Mouse (Mus musculus) bone marrow, adult 2 months (tissue): ENCODE measurements around the gene Strada. TPM values are rescaled to one million over a fixed set of nuclear protein-coding genes. Genes with fewer than 3 reads are reported as not detected.
A peak's percentile ranks its signal among the peaks of the same experiment; 100 is the strongest.

Source experiments
- H3K27ac ChIP-seq: fragments of 200-500 bp; 2 replicates; pipeline ENCODE4 v1.5.1; 2012; ENCODE audit warnings: low read depth, mild to moderate bottlenecking, control low read depth, inconsistent platforms, low read length; ENCODE audit not compliant: control insufficient read depth, poor library complexity, insufficient read depth
- H3K4me1 ChIP-seq: fragments of 200-500 bp; 2 replicates; pipeline ENCODE4 v1.6.1; 2011; ENCODE audit warnings: low read length; ENCODE audit not compliant: control insufficient read depth, insufficient read depth
- H3K4me3 ChIP-seq: fragments of 200-500 bp; replicated peaks from 2 replicates; pipeline ENCODE3; 2011; ENCODE audit warnings: mild to moderate bottlenecking, low read depth, low read length, control low read depth; ENCODE audit not compliant: control insufficient read depth
- CTCF ChIP-seq: fragments of 200-500 bp; IDR thresholded peaks from 2 replicates; pipeline ENCODE4 v1.5.1; 2011; ENCODE audit warnings: low read length, control low read depth; ENCODE audit not compliant: control insufficient read depth, insufficient read depth
- POLR2A ChIP-seq: fragments of 200-500 bp; IDR thresholded peaks from 2 replicates; pipeline ENCODE4 v1.6.1; 2011; ENCODE audit warnings: low read depth, mild to moderate bottlenecking, control low read depth, low read length, borderline replicate concordance; ENCODE audit not compliant: control insufficient read depth
- WGBS: fragments of 180-500 bp; shearing (Covaris S2); methylation state at CpG from one replicate; pipeline ENCODE4 v1.1.7; 2018; 5-methylcytosine and 5-hydroxymethylcytosine counted together
- polyA plus RNA-seq: library from polyadenylated mRNA; stranded (reverse); fragments of >200 nt; gene quantifications from 2 replicates; pipeline ENCODE4 v1.2.4, GENCODE M21; 2011; ENCODE audit warnings: low replicate concordance; ENCODE audit not compliant: missing spikeins, insufficient read depth, insufficient read length

Gene Strada
- polyA plus RNA-seq, 1 experiment = 21.7 TPM

GRCm38 (mm10) chr11:106194155-106194541, 7.8 kb downstream of the Strada start:
- Histone ChIP-seq H3K4me3 (peak overlapping the region; percentile 85), H3K27ac (peak overlapping the region; percentile 91), H3K4me1 (peaks cover 9% of the 10 kb centered on the region; the same call in 1 of the 2 replicates)
- 23% methylated on average over 3 of the region's 3 CpGs for WGBS
- TF ChIP-seq CTCF = no peak
- no peak for TF ChIP-seq POLR2A

DNA sequence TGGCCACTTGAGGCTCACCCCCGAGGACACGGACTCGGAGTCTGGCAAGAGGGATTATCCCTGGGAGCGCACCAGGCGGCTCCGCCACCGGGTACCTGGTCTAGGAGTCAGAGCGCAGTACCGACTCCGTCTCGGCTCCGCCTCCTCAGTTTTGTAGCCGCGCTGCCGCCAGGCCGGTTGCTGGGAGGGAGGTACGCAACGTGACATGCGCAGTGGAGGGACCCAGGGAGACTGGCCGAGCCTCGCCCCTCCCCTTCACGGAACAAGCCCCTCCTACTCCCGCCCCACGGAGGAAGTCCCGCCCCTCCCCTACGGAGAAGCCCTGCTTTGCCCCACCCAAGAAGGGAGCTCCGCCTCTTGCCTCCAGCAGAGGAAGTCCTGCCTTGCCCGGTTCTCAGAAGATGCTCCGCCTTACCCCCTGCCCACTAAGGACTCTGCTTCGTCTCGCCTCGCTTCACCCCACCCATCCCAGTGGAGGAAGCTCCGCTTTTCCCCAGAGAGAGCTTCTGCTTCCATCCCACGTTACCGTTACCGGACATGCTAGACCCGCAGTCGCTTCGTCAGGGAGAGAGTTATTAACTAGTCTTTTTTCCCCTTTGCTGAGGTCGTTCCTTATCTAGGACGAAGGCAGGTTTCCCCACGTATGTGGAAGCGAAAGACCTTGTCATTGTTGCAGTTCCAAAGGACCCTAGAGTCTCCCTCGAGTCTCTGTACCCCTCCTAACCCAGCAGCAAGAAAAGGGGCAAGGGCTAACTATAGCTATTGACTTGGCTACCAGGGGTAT, 8.4 kb downstream of the Strada start:
- Histone ChIP-seq H3K27ac (peak overlapping the region; percentile 96), H3K4me3 (peak overlapping the region; percentile 86), H3K4me1 (peaks cover 9% of the 10 kb centered on the region; the same call in 1 of the 2 replicates)
- TF ChIP-seq POLR2A (peak; percentile 88), CTCF (peak; percentile 9; the same call in 1 of the 2 replicates)
- under 1% methylated on average over 44 of the region's 44 CpGs for WGBS

- Histone ChIP-seq H3K27ac (peak overlapping the region; percentile 96), H3K4me3 (peak overlapping the region; percentile 86), H3K4me1 (peaks cover 7% of the 10 kb centered on the region; the same call in 1 of the 2 replicates)
- no peak for TF ChIP-seq POLR2A
- TF ChIP-seq CTCF = no peak
- 5% methylated on average over 19 of the region's 19 CpGs for WGBS
Observed at GRCm38 (mm10) chr11:106192657-106193370, 9.2 kb downstream of the Strada start.

DNA sequence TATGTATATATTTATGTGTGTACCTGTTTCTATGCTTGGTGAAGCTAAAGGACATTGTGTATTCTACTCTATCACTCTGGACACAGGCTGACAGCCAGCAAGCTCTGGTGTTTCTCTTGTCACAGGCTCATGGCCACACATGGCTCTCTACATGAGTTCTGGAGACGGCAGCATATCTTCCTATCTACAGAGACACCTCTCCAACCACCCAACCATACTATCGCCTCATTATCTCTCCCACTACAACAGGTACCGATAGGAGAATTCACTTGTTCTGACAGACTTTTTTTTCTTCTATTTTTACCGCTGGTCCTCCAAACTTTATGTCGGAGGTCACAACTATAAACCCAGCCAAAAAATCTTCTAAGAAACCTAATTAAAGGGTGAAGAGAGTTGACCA, 9.7 kb downstream of the Strada start:
- H3K4me1 ChIP-seq = peaks cover 7% of the 10 kb centered on the region; the same call in 1 of the 2 replicates
- TF ChIP-seq CTCF (no peak), POLR2A (no peak)
- WGBS = 58% methylated on average over 5 of the region's 5 CpGs
- no peak overlapping the region for H3K4me3 ChIP-seq
- no peak overlapping the region for H3K27ac ChIP-seq

- Histone ChIP-seq H3K4me1 (peaks cover 7% of the 10 kb centered on the region; the same call in 1 of the 2 replicates), H3K27ac (no peak overlapping the region), H3K4me3 (no peak overlapping the region)
- no peak for TF ChIP-seq POLR2A
- no peak for TF ChIP-seq CTCF
- 80% methylated on average over 3 of the region's 3 CpGs for WGBS
Observed at GRCm38 (mm10) chr11:106191716-106192115, 10.3 kb downstream of the Strada start.

GRCm38 (mm10) chr11:106187326-106187725, 14.6 kb downstream of the Strada start:
- Histone ChIP-seq H3K4me1 (peaks cover 3% of the 10 kb centered on the region; the same call in 1 of the 2 replicates), H3K27ac (no peak overlapping the region), H3K4me3 (no peak overlapping the region)
- TF ChIP-seq CTCF (no peak), POLR2A (no peak)
- WGBS = 89% methylated on average over 4 of the region's 4 CpGs

DNA sequence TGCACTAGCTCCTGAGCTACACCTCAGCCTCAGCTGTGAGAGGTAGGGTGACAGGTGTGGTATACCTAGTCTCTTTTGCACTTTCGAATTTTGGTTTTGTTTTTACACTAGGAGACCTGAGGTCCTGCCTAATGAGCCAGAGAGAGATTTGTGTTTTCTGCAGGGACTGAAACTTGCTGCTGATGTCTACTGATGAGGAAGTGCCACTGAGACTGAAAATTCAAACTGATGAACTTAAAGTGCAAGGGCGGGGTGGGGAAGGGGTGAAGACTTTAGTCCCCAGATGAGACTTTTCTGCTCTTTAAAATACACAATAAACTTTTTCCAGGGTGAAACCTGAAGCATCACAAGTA, 21.5 kb downstream of the Strada start:
- Histone ChIP-seq H3K4me3 (no peak overlapping the region), H3K4me1 (no peaks in the 10 kb centered on the region; the same call in 1 of the 2 replicates), H3K27ac (no peak overlapping the region)
- 83% methylated on average over 2 of the region's 2 CpGs for WGBS
- TF ChIP-seq POLR2A (no peak), CTCF (no peak)
